Mouse (Mus musculus): ENCODE measurements around the gene Itih2. TPM values are rescaled to one million over a fixed set of nuclear protein-coding genes. Genes with fewer than 3 reads are reported as not detected.

Gene Itih2
- total and polyA plus RNA-seq, 3 experiments: not detected

GRCm38 (mm10) chr2:10094327-10095100, 36.7 kb downstream of the Itih2 start:
- TF ChIP-seq HCFC1 (IDR thresholded peaks at IDR 0.05; ENCODE audit: low read depth, low read length) (no peak), MYB (IDR thresholded peaks at IDR 0.05; ENCODE audit: low read depth, low read length) (no peak), ZNF384 (IDR thresholded peaks at IDR 0.05; ENCODE audit: low read depth, low read length) (no peak), TAL1 (IDR thresholded peaks at IDR 0.05; ENCODE audit: low read length) (no peak), E2F4 (IDR thresholded peaks at IDR 0.05; ENCODE audit: borderline replicate concordance, low read depth, low read length) (no peak), ETS1 (IDR thresholded peaks at IDR 0.05; ENCODE audit: low read depth, low read length) (no peak)
- no peak overlapping the region for H3K4me3 ChIP-seq (ENCODE audit: control insufficient read depth in 1 of 2, insufficient read depth in 1 of 2, low read depth in 2 of 2, low read length in 2 of 2)
- H3K36me3 ChIP-seq (ENCODE audit: control insufficient read depth in 1 of 2, insufficient read depth in 2 of 2, low read length in 2 of 2): peaks cover 0 to 6% of the 10 kb centered on the region in 2 experiments; a peak in 2 of 4 replicates
- no peaks in the 10 kb centered on the region for H3K4me1 ChIP-seq (ENCODE audit: control insufficient read depth in 1 of 2, insufficient read depth in 2 of 2, low read length in 2 of 2)
- H3K27ac ChIP-seq (ENCODE audit: control insufficient read depth, low read depth, low read length): no peak overlapping the region
- H3K79me2 ChIP-seq (ENCODE audit: control insufficient read depth, insufficient read depth, low read length, poor library complexity): no peaks in the 10 kb centered on the region
- no peaks in the 10 kb centered on the region for H3K9me3 ChIP-seq (replicated peaks; ENCODE audit: insufficient read depth, low read length)
- no peaks in the 10 kb centered on the region for H3K27me3 ChIP-seq (ENCODE audit: control insufficient read depth in 1 of 2, insufficient read depth in 2 of 2, low read length in 2 of 2)
- DNase-seq (ENCODE audit: low read depth, low spot score): no peak
- H3K9ac ChIP-seq (ENCODE audit: control insufficient read depth, low read depth, low read length, poor library complexity, severe bottlenecking): no peak overlapping the region

- Histone ChIP-seq H3K27me3 (ENCODE audit: control insufficient read depth in 1 of 2, insufficient read depth in 2 of 2, low read length in 2 of 2) (no peaks in the 10 kb centered on the region), H3K79me2 (ENCODE audit: control insufficient read depth, insufficient read depth, low read length, poor library complexity) (peaks cover 32% of the 10 kb centered on the region), H3K36me3 (ENCODE audit: control insufficient read depth in 1 of 2, insufficient read depth in 2 of 2, low read length in 2 of 2) (peaks cover 3 to 10% of the 10 kb centered on the region in 2 experiments), H3K9me3 (replicated peaks; ENCODE audit: insufficient read depth, low read length) (no peaks in the 10 kb centered on the region), H3K4me1 (ENCODE audit: control insufficient read depth in 1 of 2, insufficient read depth in 2 of 2, low read length in 2 of 2) (no peaks in the 10 kb centered on the region), H3K4me3 (ENCODE audit: control insufficient read depth in 1 of 2, insufficient read depth in 1 of 2, low read depth in 2 of 2, low read length in 2 of 2) (no peak overlapping the region), H3K27ac (ENCODE audit: control insufficient read depth, low read depth, low read length) (no peak overlapping the region), H3K9ac (ENCODE audit: control insufficient read depth, low read depth, low read length, poor library complexity, severe bottlenecking) (no peak overlapping the region)
- no peak for TF ChIP-seq MXI1 (IDR thresholded peaks at IDR 0.05; ENCODE audit: low read depth, low read length)
- TF ChIP-seq KAT2A (conservative IDR thresholded peaks at IDR 0.05; ENCODE audit: low read depth, low read length): no peak
- no peak for TF ChIP-seq HCFC1 (IDR thresholded peaks at IDR 0.05; ENCODE audit: low read depth, low read length)
- TF ChIP-seq SIN3A (IDR thresholded peaks at IDR 0.05; ENCODE audit: low read length): no peak
- no peak for TF ChIP-seq CHD1 (IDR thresholded peaks at IDR 0.05; ENCODE audit: low read depth, low read length)
- TF ChIP-seq NELFE (IDR thresholded peaks at IDR 0.05; ENCODE audit: low read depth, low read length): no peak
- TF ChIP-seq MYB (IDR thresholded peaks at IDR 0.05; ENCODE audit: low read depth, low read length): no peak
- no peak for TF ChIP-seq CTCF (IDR thresholded peaks at IDR 0.05 in 2 of 3, conservative IDR thresholded peaks at IDR 0.05 in 1 of 3; ENCODE audit: control insufficient read depth in 1 of 3, insufficient read depth in 1 of 3, low read depth in 2 of 3, low read length in 3 of 3, poor library complexity in 1 of 3, severe bottlenecking in 1 of 3)
- TF ChIP-seq EP300 (IDR thresholded peaks at IDR 0.05; ENCODE audit: low read depth in 1 of 2, low read length in 2 of 2): no peak
- no peak for TF ChIP-seq MAFK (IDR thresholded peaks at IDR 0.05; ENCODE audit: borderline replicate concordance, low read depth, low read length)
- no peak for TF ChIP-seq MAZ (IDR thresholded peaks at IDR 0.05; ENCODE audit: low read depth, low read length)
- TF ChIP-seq ZNF384 (IDR thresholded peaks at IDR 0.05; ENCODE audit: low read depth, low read length): no peak
- no peak for TF ChIP-seq POLR2AphosphoS5 (IDR thresholded peaks at IDR 0.05; ENCODE audit: borderline replicate concordance, low read depth, low read length)
- TF ChIP-seq USF1 (IDR thresholded peaks at IDR 0.05; ENCODE audit: low read depth, low read length): no peak
- no peak for TF ChIP-seq USF2 (IDR thresholded peaks at IDR 0.05; ENCODE audit: borderline replicate concordance in 1 of 2, insufficient read depth in 1 of 2, low read depth in 1 of 2, low read length in 2 of 2)
- no peak for TF ChIP-seq GABPA (IDR thresholded peaks at IDR 0.05; ENCODE audit: low read depth, low read length)
- no peak for TF ChIP-seq MEF2A (IDR thresholded peaks at IDR 0.05; ENCODE audit: extremely low read depth, insufficient replicate concordance, low read depth, low read length, poor library complexity, severe bottlenecking)
- no peak for TF ChIP-seq NRF1 (IDR thresholded peaks at IDR 0.05; ENCODE audit: insufficient read depth, low read depth, low read length, poor library complexity, severe bottlenecking)
- TF ChIP-seq BHLHE40 (IDR thresholded peaks at IDR 0.05; ENCODE audit: borderline replicate concordance, low read depth, low read length): no peak
- no peak for DNase-seq (ENCODE audit: low read depth, low spot score)
Measured at GRCm38 (mm10) chr2:10087256-10087850, 43.8 kb downstream of the Itih2 start.

All from MEL (cell line).